Mouse (Mus musculus) gastrocnemius, postnatal 36 days (tissue): ENCODE results near the gene Kif2a. TPM values are rescaled to one million over a fixed set of nuclear protein-coding genes. Genes with fewer than 3 reads are reported as not detected.
"Not testable (repeated sequence)": the region's sequence is repeated elsewhere in the genome, so short reads cannot be mapped to it uniquely, and the experiment has no call there.

Source experiments
- DNase-seq, 2 experiments: peaks; one replicate each; pipeline ENCODE4 v3.0.0; 2022
- intact Hi-C: fragments of 180-260 bp; cut with DNase I; formaldehyde crosslinking; loops from one replicate; pipeline ENCODE4 v1.15.1; 2025
- total RNA-seq, 2 experiments: library from RNA; stranded (reverse); gene quantifications; 2 replicates each; pipeline ENCODE4 v1.2.3; 2021

The Kif2a gene
- total RNA-seq, 2 experiments from 2014 or later = 20.7 to 25.7 TPM

DNA sequence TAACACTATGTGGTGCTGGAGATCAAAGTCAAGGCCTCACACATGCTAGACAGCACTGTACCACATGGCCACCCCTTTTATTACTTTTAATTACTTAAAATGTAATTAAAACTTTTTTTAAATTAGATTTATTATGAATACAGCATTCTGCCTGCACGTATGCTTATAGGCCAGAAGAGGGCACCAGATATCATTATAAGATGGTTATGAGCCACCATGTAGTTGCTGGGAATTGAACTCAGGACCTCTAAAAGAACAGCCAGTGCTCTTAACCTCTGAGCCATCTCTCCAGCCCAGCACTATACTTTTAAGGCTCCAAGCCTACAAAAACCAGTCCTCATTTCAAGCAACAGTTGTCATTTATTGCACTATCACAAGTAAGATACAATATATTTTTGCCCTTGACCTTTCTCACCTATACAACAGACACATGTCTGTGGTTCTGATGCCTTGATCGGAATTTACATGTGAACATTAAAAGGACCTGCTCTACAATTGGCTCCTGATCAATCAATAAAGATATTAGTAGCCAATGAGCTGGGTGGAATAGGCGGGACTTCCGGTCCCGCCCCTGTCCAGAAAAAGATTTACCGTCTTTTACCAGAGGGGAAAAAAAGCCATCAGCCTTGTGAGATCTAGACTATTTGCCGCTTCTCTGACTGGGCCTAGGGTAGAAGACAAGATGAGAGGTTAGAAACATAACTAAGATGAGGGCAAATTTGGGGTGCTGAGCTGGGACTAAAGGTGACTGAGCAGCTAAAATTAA is 80.5 kb downstream of the Kif2a start:
- DNase-seq = no peak
- intact Hi-C loops = no loop called here

DNA sequence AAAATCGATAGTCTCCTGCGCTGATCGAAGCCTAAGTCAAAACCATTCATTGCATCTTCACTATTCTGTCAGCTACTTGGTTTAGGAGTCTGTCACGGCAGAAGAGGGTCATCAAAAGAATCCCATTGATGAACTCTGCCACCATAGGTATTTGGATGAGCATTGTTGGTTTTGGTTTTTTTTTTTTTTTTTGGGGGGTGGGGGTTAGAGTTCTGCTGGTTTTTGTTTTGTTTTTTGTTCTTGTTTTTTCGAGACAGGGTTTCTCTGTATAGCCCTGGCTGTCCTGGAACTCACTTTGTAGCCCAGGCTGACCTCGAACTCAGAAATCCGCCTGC is 84.8 kb downstream of the Kif2a start:
- intact Hi-C loops = loop anchor here (10.0 kb wide), 1 partner anchor 168 kb away; no protein-coding TSS in a partner anchor
- DNase-seq = no peak

DNA sequence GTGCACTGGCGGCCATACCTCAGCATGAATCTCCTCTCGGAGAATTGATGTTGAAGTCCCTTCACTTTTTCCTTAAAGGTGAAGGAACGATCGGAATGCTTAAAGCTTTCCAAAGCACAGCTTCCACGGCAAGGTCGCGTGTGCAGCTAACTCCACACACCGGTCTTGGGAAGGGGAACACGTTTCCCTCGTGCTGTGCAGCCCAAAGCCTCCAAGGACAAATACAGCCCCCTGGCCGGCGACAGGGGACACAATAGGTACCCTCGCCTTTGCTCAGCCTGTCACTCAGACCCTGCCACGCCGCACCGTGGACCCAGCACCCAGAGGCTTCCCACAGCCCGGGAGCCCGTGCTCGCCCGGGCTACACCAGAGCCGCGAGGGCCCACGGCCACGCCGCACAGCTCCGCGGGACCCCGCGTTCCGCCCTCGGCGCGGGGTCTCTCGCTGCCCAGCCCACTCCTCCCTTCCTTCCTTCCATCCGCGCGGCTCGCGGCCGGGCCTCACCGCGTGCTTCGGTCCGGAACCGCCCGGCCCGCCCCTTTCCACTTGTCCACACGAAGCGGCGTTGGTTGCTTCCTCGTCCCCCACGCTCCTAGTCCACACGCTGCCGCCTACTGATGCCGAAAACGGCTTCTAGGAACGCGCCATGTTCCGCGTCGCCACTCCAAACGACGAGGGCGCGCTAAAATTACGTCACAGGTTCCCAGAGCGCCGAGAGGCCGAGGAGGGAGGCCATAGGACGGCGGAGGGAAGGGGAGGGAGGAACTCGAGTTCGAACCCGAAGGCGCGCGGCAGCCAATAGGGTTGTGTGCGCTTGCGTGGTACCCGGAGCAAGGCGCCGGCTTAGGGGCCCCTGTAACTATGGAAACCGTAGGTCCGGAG is 85.4 kb downstream of the Kif2a start, which contains the start of gene Ipo11:
Gene Ipo11 (minus strand): TSS at position 703 of the 882 bp plus-strand sequence.
- peak; percentile 70 to 84 for DNase-seq
- intact Hi-C loops = loop anchor here (10.0 kb wide), 1 partner anchor 168 kb away; no protein-coding TSS in a partner anchor

DNA sequence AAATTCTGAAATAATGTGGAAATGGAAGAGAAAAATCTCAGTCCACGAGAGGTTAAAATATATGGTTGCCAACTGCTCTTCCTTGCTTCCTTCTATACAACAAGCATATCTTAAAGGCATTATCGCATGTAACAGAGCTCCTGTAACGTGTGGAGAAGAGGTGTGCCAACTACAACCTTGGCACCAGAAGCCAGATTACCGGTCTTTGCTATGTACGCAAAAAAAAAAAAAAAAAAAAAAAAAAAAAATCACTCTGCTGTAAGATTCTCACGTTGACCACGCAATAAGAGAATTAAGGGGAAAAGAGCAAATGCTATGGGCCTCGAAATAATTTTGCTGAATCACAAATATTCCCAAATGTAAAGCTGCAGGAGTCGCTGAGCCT is 86.1 kb downstream of the Kif2a start:
- DNase-seq = no peak
- intact Hi-C loops = loop anchor here (10.0 kb wide), 1 partner anchor 169 kb away; no protein-coding TSS in a partner anchor

DNA sequence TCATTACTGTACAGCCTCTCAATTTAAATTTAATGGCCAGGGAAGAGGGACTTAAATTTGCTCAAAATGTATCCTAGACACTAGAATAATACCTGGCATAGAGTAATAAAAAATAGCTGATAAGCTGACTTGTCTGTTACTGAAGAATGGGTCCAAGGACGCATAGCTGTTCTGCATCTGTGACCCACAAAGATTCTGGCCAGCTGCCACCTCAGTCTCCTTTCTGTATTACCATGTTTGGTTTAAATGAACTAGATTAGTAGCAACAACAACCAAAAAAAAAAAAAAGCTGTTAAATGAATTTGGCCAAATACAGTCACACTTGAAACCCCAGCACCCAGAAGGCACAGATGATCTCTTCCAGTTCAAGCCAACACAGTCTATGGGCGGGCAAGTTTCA is 92.7 kb downstream of the Kif2a start:
- no peak for DNase-seq
- intact Hi-C loops = no loop called here

DNA sequence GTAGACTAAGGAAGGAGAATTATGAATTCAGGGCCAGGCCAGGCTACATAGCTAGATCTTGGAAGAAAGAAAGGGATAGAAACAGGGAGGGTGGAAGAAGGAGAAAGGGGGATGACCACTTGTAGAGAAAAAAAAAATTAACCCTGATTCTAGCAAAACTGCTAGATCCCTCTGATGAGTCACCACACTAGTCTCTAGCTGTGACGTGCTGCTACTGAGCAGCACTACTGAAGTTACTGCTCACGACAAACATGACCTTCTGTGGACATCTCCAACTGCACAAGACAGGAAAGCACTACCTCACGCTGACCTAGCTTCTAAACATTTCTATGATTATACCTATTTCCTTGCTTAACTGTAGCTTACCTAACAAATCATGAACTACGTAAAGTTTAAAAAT is 93.6 kb downstream of the Kif2a start:
- intact Hi-C loops = no loop called here
- DNase-seq = no peak

DNA sequence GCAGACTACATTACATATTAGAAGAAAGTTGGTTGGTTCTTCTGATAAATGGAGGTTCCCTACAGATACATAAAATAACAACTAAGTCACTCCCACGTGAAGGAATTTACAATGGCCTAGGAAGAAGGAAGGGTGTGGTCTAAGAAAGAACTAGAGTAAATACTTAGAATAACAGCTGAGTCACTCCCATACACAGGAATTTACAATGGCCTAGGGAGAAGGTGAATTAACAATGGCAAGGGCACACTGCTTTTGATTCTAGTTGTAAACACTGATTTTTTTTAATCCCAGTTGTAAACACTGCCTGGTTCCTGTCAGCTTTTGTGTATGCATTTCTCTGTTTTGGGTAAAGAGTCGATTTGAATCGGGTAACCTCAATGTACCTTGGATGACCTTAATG is 96.0 kb downstream of the Kif2a start:
- intact Hi-C loops, DNase-seq: not testable (repeated sequence)

DNA sequence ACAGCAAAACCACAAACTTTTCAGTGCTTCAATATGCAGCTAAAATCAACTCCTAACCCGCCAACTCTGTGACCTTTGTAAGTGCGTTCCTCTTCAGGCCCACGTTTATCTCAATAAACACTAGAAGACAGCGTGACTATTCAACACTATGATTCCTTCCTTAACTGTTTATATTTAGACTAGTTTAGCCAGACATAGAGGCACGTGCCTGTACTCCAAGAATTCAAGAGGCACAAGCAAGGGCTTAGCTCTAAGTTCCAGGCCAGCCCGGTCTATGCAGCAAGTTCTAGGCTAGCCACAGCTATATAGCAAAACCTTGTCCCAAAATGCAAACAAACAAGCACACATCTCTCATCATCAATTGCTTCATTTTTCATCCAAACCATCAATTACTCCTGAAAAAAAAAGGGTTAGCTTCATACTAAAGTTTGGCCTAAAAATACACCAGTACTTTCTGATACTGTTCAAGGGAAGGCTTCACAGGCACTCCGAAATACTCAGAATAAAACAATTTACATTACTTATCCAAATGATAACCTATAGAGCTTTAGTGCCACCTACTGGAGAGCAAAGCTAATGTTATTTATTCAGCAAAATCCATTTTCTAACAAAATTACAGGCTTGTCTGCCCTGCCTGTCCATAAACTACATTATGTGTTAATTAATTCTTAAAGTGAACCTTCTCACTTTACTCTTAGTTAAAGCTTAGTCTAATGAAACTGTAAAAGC is 103.4 kb downstream of the Kif2a start:
- intact Hi-C loops = no loop called here
- no peak for DNase-seq

DNA sequence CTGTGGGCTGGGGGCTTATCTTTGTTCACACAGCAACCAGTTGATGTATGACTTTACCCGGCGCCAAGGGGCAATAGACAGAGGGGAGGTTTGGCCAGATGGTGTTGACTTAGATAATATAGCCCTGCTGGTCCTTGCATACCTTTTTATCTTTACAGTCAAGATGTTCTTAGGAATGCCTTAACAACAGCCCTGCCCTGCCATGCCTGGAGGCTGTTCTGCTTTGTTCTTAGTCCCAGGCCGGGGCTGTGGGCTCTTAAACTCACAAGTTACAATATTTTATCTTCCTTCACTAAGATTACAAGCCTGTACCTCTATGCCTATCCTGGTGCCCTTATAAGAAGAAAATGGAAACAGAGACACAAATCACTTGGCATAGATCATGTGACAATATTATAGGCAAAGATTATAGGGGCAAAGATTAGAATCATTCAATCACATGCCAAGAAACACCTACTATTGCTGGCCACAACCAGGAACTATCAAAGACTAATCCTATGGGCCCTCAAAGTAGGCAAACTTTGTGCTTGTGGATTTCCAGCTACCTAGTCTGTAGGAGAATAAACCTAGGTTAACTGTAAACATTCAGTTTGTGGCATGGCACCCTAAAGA is 108.7 kb downstream of the Kif2a start:
- intact Hi-C loops = no loop called here
- no peak for DNase-seq

DNA sequence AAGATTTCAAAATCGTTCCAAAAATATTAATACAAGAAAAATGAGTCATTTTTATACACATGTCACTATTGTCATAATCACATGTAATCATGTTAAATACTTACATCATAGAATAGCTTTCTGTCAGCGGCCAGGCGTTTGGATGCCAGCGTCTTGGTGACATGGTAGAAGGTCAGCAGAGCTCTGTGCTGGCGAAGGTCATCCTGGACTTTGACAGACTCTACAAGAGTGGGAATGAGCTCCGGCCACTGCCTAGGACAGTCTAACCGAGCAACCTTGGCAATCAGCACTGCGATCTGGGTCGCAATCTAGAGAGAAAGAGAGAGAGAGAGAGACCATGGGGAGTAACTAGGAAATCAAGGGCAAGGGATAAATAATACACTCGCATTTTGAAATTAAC is 111.8 kb downstream of the Kif2a start:
- no peak for DNase-seq
- intact Hi-C loops = no loop called here

Other genes starting within 250 kb of the Kif2a start
- 10 to 100 TPM; 10.5 to 14.3 TPM for gene Ipo11, start 85.2 kb downstream of the Kif2a start, total RNA-seq
- 1 to 10 TPM; 5.7 to 6.5 TPM for gene Dimt1, start 75.0 kb downstream of the Kif2a start, total RNA-seq